Mouse (Mus musculus) spleen, adult 2 months (tissue): ENCODE data around the gene Mrgpre. TPM values are rescaled to one million over a fixed set of nuclear protein-coding genes. Genes with fewer than 3 reads are reported as not detected.

Source experiments
- DNase-seq, 2 experiments: peaks; one replicate each; pipeline versions ENCODE4 v3.0.0 to v3.0.0-alpha.2; 2012 to 2021; ENCODE audit warnings: low spot score in 2 of 2, low read depth in 1 of 2
- H3K27ac ChIP-seq: fragments of 200-500 bp; 2 replicates; pipeline ENCODE4 v1.5.1; 2012; ENCODE audit warnings: low read length, inconsistent platforms; ENCODE audit not compliant: insufficient read depth
- H3K27me3 ChIP-seq: fragments of 200-500 bp; 2 replicates; pipeline ENCODE4 v1.6.1; 2012; ENCODE audit warnings: mild to moderate bottlenecking, moderate library complexity, low read length, inconsistent platforms; ENCODE audit not compliant: control insufficient read depth, insufficient read depth
- H3K36me3 ChIP-seq: fragments of 200-500 bp; 2 replicates; pipeline ENCODE4 v1.6.1; 2012; ENCODE audit warnings: mild to moderate bottlenecking, low read length, inconsistent platforms; ENCODE audit not compliant: control insufficient read depth, insufficient read depth
- H3K4me1 ChIP-seq: fragments of 200-500 bp; 2 replicates; pipeline ENCODE4 v1.6.1; 2011; ENCODE audit warnings: inconsistent platforms; ENCODE audit not compliant: control insufficient read depth, insufficient read depth, insufficient read length
- H3K4me3 ChIP-seq: fragments of 200-500 bp; 2 replicates; pipeline ENCODE4 v1.5.1; 2011; ENCODE audit warnings: mild to moderate bottlenecking, inconsistent platforms; ENCODE audit not compliant: insufficient read depth, insufficient read length; ENCODE audit errors: extremely low read depth
- CTCF ChIP-seq: fragments of 200-500 bp; IDR thresholded peaks from 2 replicates; pipeline ENCODE4 v1.5.1; 2011; ENCODE audit warnings: mild to moderate bottlenecking, inconsistent platforms; ENCODE audit not compliant: insufficient read depth, insufficient read length, insufficient replicate concordance; ENCODE audit errors: extremely low read depth
- POLR2A ChIP-seq: fragments of 200-500 bp; IDR thresholded peaks from 2 replicates; pipeline ENCODE4 v1.6.1; 2011; ENCODE audit warnings: low read depth, low read length, inconsistent platforms
- WGBS: fragments of 180-500 bp; shearing (Covaris S2); methylation state at CpG from one replicate; pipeline ENCODE4 v1.1.7; 2018; 5-methylcytosine and 5-hydroxymethylcytosine counted together
- polyA plus RNA-seq: library from polyadenylated mRNA; depleted of rRNA; stranded (reverse); fragments of >200 nt; gene quantifications from 2 replicates; pipeline ENCODE4 v1.2.3, GENCODE M21; 2012

Gene Mrgpre
- polyA plus RNA-seq, 1 experiment = 6.6 TPM

DNA sequence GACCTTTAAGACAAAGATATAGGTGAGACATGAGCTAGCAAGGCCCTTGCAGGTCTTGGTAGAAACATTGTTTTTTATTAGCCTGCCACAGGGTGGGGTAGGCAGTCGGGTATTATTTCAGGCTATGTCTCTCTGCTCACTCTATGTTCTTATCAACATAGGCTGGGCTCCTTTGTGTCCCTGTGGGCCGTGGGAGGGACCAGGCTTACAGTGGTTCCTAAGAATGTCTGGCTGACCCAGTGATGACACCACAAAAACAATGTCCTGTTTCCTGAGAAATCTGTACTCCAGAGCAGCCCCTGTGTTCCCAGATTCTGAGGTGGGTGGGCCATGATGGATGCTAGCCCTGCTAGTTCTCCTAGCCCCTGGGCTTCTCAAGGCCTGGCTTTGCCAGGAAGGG lies 6.9 kb downstream of the Mrgpre start:
- 59% methylated on average over 2 of the region's 2 CpGs for WGBS
- no peak overlapping the region for H3K27ac ChIP-seq
- H3K27me3 ChIP-seq = no peaks in the 10 kb centered on the region
- H3K4me1 ChIP-seq = no peaks in the 10 kb centered on the region
- DNase-seq = no peak
- no peak for TF ChIP-seq POLR2A
- no peak for TF ChIP-seq CTCF
- H3K36me3 ChIP-seq = peaks cover 3% of the 10 kb centered on the region; the same call in 1 of the 2 replicates
- no peak overlapping the region for H3K4me3 ChIP-seq

DNA sequence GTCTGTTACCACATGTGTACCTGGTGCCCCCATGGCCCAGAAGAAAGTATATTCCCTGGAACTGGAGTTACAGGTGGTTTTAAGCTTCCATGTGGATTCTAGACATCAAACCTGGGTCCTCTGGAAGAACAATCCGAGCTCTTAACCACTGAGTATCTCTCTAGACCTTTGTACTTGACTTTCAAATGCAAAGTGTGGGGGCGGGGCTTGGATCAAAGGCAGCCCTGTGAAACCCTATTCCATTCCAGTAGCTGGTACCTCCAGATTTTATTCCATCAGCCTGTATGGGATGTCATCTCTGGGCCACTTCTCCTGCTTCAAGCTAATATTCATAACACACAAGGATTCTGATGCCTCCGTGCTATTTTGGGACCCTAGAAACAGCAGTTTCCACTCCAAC lies 8.2 kb downstream of the Mrgpre start:
- no peak overlapping the region for H3K4me3 ChIP-seq
- no peak overlapping the region for H3K27ac ChIP-seq
- no peaks in the 10 kb centered on the region for H3K4me1 ChIP-seq
- WGBS = 67% methylated on average over 3 of the region's 3 CpGs
- DNase-seq = no peak
- H3K36me3 ChIP-seq = peaks cover 3% of the 10 kb centered on the region; the same call in 1 of the 2 replicates
- no peak for TF ChIP-seq POLR2A
- TF ChIP-seq CTCF = no peak
- H3K27me3 ChIP-seq = no peaks in the 10 kb centered on the region

DNA sequence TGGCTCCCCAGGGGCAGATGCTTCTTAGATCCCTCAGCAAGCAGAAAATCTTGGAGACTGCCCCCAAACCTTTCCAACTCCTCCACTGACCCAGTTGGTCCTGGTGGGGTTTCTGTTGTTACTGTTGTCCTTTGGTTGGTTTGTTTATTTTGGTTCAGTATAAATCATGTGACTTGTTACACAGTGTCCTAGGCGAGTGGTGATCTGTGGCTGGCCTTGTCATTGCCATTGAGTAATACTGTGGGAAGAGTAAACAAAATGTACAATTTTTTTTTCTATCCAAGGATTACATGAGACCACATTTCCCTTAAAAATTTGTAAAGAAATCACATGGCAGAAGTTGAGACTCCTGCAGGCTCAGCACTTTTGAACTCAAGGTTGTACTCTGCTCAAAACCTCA lies 14.8 kb downstream of the Mrgpre start:
- DNase-seq = no peak
- Histone ChIP-seq H3K36me3 (no peaks in the 10 kb centered on the region), H3K4me3 (no peak overlapping the region), H3K27ac (no peak overlapping the region), H3K27me3 (no peaks in the 10 kb centered on the region), H3K4me1 (no peaks in the 10 kb centered on the region)
- TF ChIP-seq POLR2A (no peak), CTCF (no peak)
- WGBS = 83% methylated on average over 1 of the region's 1 CpGs

DNA sequence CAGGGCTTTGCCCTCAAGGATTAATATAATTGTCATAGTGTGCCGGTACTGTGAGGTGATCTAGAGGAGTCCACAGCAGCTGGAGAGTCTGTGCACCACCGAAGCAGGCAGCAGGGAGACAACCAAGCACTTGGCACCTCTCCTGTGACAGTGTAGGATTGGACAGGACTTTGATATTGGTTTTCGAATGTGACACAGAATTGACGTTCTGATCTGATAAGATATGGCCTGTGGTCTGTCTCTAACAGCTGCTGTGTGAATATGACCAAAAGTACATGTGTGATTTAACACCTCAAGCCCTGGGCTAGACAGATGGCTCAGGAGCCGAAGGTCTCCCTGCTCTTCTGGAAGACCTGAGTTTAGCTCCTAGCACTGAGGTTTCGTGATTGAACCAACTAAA lies 16.0 kb downstream of the Mrgpre start:
- no peak overlapping the region for H3K27ac ChIP-seq
- H3K27me3 ChIP-seq = no peaks in the 10 kb centered on the region
- DNase-seq = no peak
- no peak overlapping the region for H3K4me3 ChIP-seq
- 72% methylated on average over 6 of the region's 6 CpGs for WGBS
- H3K4me1 ChIP-seq = no peaks in the 10 kb centered on the region
- TF ChIP-seq POLR2A = no peak
- TF ChIP-seq CTCF = no peak
- no peaks in the 10 kb centered on the region for H3K36me3 ChIP-seq

DNA sequence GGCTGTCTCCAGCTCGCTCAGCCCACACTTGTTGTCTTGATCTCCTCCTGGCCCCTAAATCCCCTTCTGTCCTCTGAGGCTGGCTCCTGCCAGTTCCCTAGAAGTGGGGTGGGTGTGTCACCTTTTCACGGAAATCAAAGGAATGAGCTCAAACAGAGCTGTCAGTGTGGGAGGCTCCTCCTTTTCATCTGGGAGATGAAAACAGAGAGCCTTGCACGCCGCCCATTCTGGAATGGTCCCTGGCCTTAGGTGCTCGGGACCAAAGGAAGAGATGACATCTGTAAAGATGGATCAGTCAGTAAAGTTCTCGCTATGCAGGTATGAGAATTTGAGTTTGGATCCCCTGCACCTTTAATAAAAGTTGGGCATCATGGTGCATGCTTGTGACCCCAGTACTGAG lies 17.4 kb downstream of the Mrgpre start, which contains the start of gene Mrgprg:
Mrgprg (minus strand) TSS at position 101 of the 400 bp plus-strand sequence.
- Histone ChIP-seq H3K27ac (no peak within 1 kb of the TSS), H3K4me1 (no peaks in the 10 kb centered on the region), H3K27me3 (no peaks in the 10 kb centered on the region), H3K36me3 (no peaks in the 10 kb centered on the region), H3K4me3 (no peak within 1 kb of the TSS)
- WGBS = 80% methylated on average over 6 of the region's 6 CpGs
- TF ChIP-seq POLR2A (no peak), CTCF (no peak)
- DNase-seq = no peak

DNA sequence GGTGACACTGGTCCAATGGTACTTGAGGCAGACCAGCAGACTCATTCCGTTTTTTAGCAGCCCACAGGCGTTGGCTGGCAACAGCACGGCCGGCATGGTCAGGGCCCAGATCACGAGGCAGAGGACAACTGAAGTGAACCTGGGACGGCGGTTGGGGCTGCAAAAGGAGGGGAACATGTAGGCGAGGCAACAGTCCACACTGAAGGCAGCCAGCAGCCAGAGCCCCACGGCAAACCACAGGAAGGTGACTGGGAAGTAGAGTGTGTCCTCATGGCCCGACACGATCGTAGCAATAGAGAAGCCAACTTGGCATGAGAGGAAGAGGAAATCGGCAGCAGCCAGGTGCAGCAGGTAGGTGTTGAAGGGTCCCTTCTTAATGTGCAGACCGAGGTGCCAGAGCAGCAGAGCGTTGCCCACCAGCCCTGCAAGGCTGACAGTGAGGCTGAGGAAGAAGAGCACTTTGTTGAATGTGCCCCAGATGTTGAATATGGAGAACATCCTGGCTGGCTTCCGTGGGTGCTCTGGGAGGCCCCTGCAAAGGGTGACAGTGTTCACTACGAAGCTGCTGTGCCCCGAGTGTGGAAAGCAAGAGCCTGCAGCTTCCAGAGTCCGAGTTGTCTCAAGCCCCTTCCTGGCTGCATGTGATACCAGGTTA lies 19.3 kb downstream of the Mrgpre start:
- Histone ChIP-seq H3K27me3 (no peaks in the 10 kb centered on the region), H3K27ac (no peak overlapping the region), H3K4me3 (no peak overlapping the region), H3K4me1 (no peaks in the 10 kb centered on the region), H3K36me3 (no peaks in the 10 kb centered on the region)
- WGBS = 15% methylated on average over 19 of the region's 19 CpGs
- DNase-seq = no peak
- TF ChIP-seq POLR2A = no peak
- no peak for TF ChIP-seq CTCF

DNA sequence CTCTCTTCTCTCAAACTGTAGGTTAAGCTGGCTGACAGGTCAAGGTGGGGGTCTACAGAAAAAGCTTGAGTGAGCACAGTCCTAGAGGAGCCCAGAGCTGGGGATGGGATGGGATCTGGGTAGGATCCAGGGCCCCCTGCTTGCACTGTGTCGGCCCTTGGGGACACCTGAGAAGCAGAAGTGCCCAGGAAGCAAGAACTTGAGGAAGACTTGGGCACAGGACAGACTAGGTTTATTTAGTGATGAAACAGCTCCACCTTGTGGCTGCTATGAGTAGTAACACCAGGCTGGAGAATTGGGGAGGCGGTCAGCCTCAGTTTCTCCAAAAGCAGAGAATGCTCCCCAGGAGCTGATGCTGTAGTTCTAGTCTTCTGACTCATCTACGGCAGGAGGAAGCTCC lies 20.5 kb downstream of the Mrgpre start:
- WGBS = 9% methylated on average over 3 of the region's 3 CpGs
- Histone ChIP-seq H3K27me3 (no peaks in the 10 kb centered on the region), H3K36me3 (no peaks in the 10 kb centered on the region), H3K27ac (no peak overlapping the region), H3K4me3 (no peak overlapping the region), H3K4me1 (no peaks in the 10 kb centered on the region)
- no peak for TF ChIP-seq POLR2A
- peak; percentile 54; the same call in 1 of the 2 replicates for TF ChIP-seq CTCF
- DNase-seq = peak in 1 of 2 experiments; percentile 17
